Mouse (Mus musculus) Muller cell, postnatal 12 days (primary cell): Measurements from ENCODE around the gene Traf3.

Source experiments
- DNase-seq: peaks from one replicate; pipeline ENCODE4 v3.0.0-alpha.2; 2015; ENCODE audit errors: inconsistent ontology term

Traf3 gene

DNA sequence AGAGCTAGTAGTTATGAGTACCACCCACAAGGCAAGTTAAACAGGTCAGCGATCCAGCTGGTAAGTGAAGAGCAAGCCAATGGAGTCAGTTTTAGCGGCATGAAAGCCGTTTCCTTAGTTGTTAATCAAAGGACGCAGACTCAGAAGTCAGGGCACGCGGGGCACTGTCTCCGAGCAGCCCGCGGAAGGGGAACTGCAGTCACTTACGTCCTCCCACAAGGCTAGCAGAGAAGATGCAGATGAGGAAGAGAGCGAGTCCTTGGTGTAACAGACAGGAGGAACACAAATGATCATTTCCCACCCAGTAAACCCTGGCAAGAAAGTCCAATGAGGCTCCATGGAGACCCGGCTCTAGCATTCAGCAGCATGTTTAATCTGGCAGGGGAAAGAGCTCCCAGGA is 143.1 kb downstream of the Traf3 start:
- DNase-seq, result no peak

DNA sequence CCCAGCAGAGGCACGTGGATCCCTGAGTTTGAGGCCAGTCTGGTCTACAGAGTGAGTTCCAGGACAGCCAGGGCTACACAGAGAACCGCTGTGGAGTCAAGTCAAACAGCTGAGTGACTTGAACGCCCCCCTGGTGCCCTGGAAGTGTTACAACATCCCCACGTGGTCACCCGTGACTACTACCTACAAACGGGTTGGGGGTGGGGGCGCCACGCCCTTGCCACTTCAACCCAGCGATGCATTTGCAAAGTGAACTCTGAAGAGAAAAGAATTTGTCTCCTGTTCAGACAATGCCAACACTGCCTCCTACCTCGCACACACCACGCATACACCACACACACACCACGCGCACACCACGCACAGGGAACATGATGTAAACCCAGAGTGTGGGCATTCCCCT is 143.8 kb downstream of the Traf3 start:
- DNase-seq, result no peak

DNA sequence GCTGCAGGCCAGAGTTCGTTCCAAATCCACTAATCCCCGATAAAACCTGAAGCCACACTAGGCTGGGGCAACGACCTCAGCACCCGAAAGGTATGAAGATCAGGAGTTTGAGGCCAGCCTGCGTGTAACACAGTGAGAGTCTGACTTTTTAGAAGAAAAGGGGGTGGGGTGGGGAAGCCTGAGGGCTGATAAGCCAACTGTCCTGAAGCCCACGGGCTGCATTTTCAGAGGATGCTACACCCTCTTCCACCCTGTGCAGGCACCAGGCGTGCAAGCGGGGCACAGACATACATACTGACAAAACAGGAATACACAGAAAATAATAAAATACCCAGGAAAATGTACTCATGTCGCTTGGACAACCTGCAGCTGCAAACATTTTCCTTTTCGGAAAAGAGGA is 145.6 kb downstream of the Traf3 start:
- DNase-seq, result no peak

DNA sequence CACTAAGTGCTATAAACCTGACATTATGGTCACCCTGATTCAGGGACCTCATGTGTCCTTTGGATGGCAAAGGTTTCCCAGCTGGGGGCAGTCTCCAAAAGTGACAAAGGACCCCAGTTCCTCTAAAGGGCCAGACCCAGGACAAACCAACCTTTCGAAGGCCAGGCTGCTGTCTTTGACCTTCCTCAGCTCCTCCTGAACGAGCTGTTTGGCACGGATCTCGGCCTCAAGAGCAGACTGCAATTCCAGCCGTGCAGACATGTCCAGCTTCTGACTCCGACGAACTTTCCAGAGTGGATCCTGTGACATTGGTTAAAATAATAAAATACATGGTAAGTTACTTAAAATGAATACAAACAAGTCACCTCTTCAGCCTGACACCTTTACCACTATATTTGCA is 148.1 kb downstream of the Traf3 start:
- DNase-seq, result no peak
